Mouse (Mus musculus) cerebral cortex, adult 2 months (tissue): ENCODE measurements around the gene Edf1.

Experiments
- WGBS: fragments of 180-500 bp; shearing (Covaris S2); methylation state at CpG from one replicate; pipeline ENCODE4 v1.1.7; 2018; 5-methylcytosine and 5-hydroxymethylcytosine counted together

The Edf1 gene

DNA sequence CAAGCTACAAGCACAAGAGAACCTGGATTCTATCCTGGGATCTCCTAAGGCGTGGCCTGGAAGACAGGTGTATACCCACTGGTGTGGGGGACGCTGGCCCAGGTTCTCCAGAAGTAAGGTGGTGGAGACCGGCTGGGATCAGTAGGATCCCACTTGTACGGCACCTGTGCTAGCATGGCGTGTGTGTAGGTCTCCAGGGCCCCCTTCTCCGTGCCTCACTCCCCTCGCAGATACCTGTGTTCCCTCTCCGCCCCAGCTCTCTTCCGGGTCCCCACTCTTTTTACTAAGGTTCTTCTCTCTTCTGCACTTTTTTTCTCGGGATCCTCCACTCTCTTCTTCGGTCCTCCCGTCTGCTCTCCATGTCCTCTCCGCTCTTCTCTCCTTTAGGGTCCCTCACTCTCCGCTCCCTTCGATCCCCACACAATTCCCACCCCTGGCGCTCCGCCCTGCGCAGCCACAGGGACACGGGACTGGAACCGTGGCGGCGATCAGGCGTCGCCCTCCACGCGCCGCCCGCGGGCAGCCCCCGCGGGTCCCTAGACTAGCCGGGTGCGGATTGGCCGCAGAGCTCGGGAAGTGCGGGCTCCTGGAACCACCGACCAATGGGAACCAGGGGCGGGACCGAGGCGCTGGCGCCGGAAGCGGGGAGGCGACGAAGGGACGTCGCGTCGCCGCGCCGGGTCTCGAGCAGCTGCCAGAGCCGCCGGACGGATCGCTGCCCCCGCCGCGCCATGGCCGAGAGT lies at the start of gene Edf1:
Gene Edf1 (plus strand): TSS at position 627 of the 743 bp plus-strand sequence.
- under 1% methylated on average over 61 of the region's 61 CpGs for WGBS

DNA sequence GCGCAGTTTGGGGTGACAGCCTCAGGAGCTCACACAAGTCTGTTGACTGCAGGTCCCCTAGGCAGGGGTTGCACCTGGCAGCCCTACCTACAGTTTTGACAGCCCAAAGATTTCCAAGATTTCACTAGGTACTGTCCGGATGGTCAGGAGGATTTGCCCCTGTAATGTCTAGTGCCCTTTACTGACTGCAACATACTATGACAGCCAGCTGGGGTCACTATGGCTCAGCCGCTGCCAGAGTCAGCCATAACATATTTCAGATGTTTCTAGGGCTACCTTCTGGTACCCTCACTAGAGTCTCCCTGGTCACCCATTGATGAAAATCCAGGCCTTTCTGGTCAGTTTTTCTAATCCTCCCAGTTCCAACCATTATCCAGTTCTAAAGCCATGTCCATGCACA lies 47.7 kb upstream of the Edf1 start:
- 83% methylated on average over 3 of the region's 3 CpGs for WGBS

DNA sequence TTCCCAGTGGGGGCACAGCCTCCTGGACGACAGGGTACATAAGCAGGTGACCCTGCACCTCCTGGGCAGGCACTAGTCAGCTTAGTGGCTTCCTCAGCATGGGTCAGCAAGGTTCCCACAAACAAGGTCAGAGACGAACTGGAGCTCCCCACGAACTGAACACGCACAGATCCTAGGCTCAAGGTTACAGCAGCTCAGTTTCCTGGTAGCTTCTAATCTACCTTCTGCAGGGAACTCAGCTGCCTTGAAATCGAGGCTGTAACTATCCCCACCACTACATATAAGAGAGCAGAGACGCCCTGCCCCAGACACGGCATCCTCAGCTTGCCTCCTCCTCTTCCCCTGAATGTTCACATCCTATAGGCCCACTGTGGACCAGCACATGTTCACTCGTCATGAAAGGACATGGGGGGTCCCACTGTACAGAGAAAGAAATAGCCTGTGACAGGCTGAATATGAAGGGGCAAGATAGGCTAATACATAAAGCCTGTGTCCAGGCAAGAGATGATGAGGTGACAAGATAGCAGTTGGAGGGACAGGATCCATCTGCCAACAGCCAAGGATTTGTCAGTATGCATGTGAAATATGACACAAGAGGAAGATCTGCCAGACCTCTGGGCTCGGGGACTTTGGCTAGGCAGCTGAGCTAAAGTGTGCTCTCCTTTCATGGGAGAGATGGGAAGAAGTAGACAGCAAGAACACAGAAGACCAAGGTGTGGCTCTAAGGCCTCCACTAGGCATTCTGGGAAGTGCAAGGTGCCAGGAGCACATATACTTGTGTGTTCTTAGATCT lies 30.9 kb upstream of the Edf1 start:
- WGBS = 91% methylated on average over 9 of the region's 9 CpGs

DNA sequence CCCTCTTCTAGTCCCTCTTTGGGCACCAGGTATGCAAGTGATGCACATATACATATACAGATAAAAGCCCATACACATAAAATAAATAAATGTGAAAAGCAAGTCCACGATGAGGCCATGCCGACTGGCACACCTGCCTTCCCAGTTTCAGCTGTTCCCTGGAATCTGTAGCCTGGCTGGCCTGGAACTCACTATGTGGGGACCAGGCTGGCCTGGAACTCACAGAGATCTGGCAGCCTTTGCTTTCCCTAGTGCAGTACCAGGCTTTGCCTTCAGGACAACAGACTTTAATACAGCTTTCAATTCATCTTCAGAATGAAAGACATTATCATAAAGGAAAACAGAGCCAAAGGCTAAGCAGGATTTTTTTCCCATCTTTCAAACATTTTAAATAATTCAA lies 23.9 kb upstream of the Edf1 start:
- WGBS = 91% methylated on average over 2 of the region's 2 CpGs

DNA sequence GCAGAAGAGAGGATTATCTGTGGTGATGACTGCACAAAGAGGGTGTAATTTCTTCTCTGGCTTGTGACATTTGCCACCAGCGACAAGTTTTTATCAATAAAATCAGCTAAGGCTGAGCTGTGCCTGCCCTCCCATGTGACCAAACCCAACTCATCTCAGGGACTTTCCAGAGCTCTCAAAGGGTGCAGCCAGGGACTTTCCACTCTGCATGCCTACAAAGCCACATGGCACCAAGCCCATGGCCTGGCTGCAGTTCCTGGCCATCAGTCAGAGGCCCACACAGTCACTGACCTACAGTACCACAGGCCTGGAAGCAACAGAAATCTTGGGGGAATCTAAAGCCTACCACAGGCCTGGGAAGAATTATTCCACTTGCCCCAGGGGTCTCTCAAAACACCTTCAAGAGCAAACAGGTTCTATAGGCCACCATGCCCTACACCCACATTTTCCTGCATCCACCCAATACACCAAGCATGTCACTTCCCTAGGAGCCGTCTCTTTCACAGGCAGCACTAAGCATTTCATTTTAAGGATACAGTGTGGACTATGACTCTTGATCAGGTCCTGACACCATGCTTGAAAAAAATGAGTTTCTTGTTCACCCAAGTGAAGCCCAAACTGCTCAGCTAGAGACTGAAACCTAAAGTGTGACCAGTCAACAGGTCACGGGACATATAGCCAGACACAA lies 23.3 kb upstream of the Edf1 start:
- WGBS = 78% methylated on average over 3 of the region's 3 CpGs

DNA sequence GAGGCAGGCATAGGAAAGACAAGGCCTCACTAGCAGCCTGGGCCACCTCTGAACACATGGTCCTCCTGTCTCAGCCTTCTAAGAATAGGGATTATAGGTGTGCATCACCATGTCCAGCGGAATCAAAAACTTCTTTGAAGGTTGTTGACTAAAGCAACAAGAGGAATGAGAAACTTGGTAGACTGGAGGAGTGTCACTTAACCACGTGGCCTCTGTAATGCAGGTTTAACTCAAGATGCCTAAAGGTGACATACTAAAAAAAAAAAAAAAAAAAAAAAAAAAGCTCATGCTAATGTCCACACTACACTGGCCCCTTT lies 22.8 kb upstream of the Edf1 start:
- WGBS = 96% methylated on average over 2 of the region's 2 CpGs

DNA sequence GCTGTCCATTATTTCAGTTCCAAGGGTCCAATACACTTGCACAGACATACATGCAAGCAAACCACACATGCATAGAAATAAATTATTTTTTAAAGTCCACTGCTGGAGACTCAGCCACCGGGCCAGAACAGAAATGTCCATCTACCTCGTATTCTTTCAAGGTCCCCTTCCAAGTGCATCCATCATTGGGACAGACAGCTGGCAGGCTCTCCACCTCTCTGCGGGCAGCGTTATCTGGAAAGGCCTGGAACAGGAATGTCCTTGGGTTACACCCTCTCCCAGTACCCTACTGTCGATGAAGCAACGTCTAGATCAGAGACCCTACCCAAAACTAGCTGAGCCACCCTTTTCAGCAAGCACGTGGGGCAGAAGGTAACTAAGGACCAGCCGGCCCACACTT lies 21.1 kb upstream of the Edf1 start:
- 96% methylated on average over 8 of the region's 8 CpGs for WGBS

DNA sequence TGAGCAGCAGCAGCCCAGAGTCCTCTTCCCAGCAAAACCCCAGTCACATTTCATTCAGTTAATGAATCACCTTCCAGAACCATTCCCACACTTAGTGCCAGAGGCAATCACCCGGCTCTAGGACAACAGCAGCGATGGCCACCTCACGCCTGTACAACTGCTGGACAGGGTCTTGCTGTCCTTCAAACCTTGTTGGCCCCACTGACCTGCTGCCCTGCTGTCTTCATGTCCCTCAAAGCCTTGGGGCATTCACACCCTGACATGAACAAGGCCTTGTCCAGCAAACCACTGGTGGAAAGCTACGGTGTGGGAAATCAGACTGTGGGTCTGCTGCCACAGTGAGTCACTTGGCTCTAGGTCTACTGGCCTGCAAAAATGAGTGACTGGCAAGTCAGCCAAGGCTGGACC lies 17.1 kb upstream of the Edf1 start:
- WGBS = 88% methylated on average over 4 of the region's 4 CpGs

DNA sequence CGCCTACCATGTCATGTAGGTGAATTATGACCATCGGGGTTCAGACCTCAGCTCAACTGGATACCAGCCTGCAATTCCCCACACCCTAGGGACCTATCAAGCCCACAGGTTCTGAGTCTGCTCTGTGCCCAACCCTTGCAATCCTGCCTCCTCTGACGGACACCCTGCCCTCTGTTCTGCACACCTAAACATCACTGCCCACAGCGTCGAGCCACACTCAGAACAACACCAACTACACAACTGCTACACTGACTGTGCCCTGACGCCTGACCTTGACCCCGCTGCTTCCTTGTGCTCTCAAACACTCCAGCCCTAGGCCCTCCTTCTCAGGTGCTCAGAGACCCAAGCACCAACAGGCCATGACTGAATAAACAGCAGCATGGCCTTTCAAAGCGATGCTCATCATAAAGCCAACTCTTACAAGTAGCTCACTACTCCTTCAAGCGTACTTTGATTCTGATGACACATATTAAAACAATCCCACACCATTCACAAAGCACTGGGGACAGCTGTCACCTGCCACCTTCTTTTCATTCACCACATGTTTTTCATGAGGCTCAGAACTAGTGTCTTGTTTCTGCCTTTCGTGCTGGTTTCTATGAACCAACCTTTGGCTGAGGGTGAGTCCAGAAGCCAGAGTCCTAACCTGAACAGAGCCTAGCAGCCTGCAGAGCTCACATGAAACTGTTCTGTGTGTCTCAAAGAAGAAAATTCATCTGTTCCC lies 15.8 kb upstream of the Edf1 start:
- 92% methylated on average over 10 of the region's 10 CpGs for WGBS

DNA sequence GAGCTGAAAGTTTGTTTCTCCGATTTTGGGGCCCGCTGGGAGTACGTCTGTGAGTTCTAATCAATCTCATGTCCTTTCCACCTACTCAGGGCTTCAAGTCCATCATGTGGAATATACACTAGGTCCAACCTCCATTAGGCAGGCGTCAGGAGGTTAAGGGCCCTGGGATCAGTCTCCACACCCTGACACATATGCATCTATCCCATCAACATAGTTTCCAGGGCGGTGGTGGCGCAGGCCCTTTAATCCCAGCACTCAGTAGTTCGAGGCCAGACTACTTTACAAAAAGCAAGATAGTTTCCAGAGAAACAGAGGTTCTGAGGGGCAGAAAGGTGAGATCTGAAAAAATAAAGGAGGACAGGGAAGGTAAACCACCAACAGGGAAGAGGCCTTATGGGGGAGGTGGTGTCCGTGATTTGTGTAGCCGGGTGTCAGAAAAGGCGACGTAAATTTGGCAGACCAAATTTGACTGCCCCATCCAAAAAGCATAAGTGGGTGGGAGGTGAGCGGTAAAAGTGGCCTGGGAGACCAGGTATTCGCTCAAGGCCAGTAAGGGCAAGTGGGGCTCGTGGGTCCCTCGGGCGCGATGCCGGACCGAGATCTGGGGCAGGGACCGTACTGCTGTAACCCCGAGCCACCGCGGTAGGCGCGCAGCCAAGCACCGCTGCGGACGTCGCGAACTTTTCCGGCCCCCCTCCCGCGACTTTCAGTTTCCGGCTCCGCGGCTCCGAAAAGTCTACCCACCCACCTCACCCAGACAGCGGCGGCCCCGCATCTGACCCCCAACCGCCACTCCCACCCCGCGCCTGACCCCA lies 11.4 kb upstream of the Edf1 start:
- WGBS = 10% methylated on average over 40 of the region's 43 CpGs

DNA sequence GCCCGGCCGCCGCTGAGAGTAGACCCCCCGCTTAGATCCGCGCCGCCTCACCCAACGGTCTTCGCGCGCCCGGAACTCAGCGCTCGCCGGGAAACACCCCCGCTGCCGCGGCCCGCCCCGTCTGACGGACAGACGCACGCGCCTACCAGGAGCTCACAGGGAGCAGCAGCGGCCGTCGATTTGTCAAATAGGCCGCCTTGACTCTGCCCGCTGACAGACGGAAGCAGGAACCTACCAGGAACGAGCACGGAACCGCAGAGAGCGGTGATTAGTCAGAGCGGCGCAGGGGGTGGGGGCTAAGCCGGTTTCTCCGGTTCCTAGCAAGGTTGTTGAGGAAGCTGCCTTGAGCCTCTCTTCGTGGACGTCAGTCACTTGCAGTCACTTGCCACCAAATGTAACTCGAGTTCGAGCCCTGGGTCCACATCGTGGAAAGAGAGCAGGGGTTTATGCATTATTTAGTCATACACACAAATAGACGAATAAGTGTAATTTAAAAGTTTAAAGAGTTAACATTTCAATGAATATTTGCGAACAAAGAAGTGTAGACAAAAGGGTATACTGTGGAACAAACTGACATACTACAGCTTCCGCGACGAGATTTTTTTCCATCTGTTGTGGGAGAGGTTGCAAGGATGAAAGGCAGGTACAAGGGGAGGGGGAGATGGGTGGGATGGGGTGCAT lies 10.7 kb upstream of the Edf1 start, which contains the start of gene Traf2:
Gene Traf2 (minus strand): TSS at position 130 of the 681 bp plus-strand sequence.
- WGBS = 2% methylated on average over 48 of the region's 48 CpGs

DNA sequence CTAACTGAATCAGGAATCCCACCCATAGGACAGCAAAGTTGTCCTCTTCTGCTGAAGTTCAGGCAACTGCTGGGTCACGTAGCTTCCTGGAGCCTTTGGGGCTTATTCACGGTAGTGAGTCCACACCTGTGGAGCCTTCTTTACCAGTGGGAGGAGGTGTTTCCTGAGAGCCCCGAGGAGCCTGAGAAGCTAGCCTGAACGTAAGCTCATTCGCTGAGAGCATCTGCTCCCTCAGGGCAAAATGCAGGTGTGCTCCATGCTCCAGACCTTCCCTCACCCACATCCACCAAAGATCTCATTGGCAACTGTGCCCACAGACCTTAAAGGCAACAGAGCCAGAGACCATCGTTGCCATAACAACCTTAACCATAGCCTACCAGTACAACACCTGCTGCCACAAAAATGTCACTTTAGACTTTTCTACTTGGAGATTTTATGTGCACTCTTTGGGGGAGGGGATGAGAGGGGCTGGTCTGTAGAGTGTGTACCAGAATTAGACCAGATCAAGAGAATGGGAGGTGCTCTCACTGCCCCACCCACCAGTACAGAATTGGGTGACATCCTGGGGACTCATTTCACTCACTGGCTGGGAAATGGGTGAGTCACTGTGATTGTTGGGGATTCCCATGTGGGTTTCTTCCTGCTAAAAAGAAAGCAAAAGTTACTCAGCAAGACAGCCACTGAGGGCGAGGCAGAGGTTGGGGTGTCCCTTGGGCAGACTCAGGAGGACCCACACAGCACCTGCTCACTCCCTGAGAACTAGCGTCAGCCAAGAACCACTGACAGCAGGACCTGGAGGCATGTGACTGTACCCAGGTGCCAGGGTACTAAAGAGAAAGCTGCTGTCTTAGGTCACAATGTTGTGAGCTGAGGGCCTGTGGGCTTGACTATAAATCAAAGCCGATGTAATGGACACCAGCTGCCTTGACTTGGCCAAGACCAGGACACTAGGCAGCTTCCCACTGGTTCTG lies 8.3 kb upstream of the Edf1 start:
- WGBS = 67% methylated on average over 9 of the region's 9 CpGs

DNA sequence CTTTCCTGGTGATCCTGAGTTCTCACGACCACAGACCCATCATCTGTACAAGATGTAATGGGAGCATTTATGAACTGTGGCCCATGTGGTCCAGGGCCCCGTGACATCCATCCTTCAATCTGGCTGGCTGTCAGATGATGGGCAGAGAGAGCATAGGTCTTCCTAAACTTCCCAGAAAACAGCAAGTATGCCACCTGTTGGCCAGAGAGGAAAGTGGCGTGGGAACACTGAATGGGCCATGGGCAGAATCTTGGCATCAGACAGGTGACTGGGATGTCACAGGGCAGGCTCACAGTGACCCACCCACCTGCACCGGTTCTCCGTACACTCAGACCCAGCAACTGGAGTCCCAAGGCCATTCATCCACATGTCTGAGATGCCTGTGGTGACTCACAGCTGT lies 6.5 kb upstream of the Edf1 start:
- WGBS = 40% methylated on average over 5 of the region's 5 CpGs

DNA sequence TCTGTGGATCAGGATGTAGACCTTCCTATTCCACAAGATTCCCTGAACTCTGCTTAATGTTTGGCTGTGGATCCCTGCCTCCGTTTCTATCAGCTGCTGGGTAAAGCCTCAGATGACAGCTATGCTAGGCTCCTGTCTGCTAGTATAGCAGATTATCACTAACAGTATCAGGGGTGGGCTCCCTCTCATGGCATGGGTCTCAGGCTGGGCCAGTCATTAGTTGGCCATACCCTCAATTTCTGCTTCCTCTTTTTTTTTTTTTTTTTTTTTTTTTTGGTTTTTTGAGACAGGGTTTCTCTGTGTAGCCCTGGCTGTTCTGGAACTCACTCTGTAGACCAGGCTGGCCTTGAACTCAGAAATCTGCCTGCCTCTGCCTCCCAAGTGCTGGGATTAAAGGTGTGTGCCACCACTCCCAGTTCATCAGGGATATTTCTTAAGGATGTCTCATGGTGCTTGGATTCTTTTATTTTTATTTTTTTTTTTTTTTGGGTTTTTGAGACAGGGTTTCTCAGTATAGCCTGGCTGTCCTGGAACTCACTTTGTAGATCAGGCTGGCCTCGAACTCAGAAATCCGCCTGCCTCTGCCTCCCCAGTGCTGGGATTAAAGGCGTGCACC lies 4.4 kb upstream of the Edf1 start:
- 90% methylated on average over 4 of the region's 4 CpGs for WGBS

DNA sequence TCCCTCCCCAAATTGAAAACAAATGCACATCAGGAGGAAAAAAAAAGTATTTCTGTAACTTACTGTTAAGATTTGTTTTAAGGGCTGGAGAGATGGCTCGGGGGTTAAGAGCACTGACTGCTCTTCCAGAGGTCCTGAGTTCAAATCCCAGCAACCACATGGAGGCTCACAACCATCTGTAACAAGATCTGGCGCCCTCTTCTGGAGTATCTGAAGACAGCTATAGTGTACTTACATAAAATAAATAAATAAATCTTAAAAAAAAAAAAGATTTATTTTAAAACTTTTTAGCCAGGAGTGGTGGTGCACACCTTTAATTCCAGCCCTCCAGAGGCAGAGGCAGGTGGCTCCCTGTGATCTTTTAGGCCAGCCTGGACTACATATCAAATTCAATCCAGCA lies 2.2 kb upstream of the Edf1 start:
- 65% methylated on average over 2 of the region's 2 CpGs for WGBS

DNA sequence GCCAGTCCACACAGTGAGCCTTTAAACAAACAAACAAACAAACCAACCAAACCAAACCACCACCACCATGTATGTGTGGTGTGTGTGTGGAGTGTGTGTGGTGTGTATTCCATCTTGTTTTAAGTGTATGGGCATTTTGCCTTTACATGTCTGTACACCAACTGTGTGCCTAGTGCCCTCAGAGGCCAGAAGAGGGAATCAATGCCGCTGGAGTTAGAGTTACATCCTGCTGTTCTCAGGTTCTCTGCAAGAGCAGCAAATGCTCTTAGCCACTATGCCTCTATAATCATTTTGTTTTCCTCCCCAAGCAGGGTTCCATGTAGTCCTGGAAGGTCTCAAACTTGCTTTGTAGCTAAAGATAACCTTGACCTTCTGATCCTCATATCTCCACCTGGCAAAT lies 1.4 kb upstream of the Edf1 start:
- WGBS = 60% methylated on average over 1 of the region's 1 CpGs

DNA sequence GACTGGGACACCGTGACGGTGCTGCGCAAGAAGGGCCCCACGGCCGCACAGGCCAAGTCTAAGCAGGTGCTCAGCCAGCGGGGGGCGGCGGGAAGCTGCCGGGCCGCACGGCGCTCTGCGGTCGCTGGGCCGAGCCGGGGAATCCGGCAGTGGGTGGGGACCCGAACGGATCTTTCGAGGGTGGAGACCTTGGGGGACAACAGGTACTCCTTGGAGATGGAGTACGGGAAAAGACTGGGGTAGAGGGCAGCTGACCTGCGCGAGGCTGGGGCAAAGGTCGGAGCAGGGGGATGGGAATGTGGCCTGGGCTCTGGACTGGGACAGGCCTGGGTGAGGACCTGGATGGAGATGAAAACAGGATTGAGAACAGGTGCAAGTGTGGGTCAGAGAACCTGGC lies 315 bp downstream of the Edf1 start:
- WGBS = under 1% methylated on average over 24 of the region's 24 CpGs

DNA sequence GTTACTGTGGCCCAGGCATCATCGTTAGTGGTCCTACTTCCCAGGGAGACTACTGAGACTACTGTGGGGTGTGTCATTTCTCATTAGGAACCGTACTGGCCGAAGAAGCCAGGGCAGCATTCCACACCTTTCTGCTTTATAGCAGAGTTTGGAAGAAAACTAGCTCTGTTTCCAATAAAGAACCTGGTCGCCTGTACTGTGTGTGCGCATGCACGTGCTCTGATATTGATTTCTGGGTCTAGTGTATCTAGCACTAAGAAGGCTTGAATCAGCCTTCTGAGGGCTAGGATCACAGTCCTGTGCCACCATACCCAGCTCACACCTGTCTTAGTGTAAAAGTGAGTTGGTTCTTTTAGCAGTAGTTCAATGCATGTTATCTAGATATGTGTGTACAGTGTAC lies 1.1 kb downstream of the Edf1 start:
- 51% methylated on average over 6 of the region's 6 CpGs for WGBS

DNA sequence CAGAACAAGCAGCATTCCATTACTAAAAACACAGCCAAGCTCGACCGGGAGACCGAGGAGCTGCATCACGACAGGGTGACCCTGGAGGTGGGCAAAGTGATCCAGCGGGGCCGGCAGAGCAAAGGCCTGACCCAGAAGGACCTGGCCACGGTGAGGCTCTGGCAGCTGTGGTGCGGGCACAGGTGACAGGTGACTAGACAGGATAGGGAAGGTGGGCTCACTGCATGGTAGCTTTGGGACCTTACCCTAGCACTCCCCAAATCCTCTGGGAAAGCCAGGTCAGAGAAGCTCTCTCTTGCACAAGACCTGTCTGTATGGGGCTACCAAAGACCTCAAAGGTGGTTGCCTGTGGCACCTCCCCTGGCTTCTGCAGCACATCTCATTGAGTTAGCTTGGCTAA lies 2.9 kb downstream of the Edf1 start:
- 87% methylated on average over 8 of the region's 8 CpGs for WGBS
